Mouse (Mus musculus) lung, adult 2 months (tissue): Measurements from ENCODE around the gene Nav3.

Experiments used
- CTCF ChIP-seq: fragments of 200-500 bp; IDR thresholded peaks from 2 replicates; pipeline ENCODE4 v1.5.1; 2011; ENCODE audit warnings: mild to moderate bottlenecking, low read length, control low read depth; ENCODE audit not compliant: insufficient read depth
- POLR2A ChIP-seq: fragments of 200-500 bp; IDR thresholded peaks from 2 replicates; pipeline ENCODE4 v1.6.1; 2011; ENCODE audit warnings: low read depth, mild to moderate bottlenecking, control low read depth, low read length, borderline replicate concordance; ENCODE audit errors: extremely low read depth

- TF ChIP-seq POLR2A (no peak), CTCF (no peak)
These were observed 27.0 kb downstream of the Nav3 start for GRCm38 (mm10) chr10:110429052-110429451.
